Mouse (Mus musculus) lung, embryonic 15.5 days (tissue): ENCODE measurements around the gene Stkld1. TPM values are rescaled to one million over a fixed set of nuclear protein-coding genes. Genes with fewer than 3 reads are reported as not detected.
"Not testable (repeated sequence)": the region's sequence is repeated elsewhere in the genome, so short reads cannot be mapped to it uniquely, and the experiment has no call there.

Source experiments
- ATAC-seq: fragments of 200-750 bp; cut with Nextera tagmentation; 2 replicates; pipeline ENCODE4 v1.8.0; 2017; ENCODE audit warnings: moderate number of reproducible peaks, borderline replicate concordance; ENCODE audit not compliant: low FRiP score, low TSS enrichment; ENCODE audit errors: extremely low read depth
- H3K27ac ChIP-seq: fragments of 300-500 bp; sonication (generic); 2 replicates; pipeline ENCODE4 v1.5.1; 2015; ENCODE audit warnings: moderate library complexity, mild to moderate bottlenecking, inconsistent platforms
- H3K27me3 ChIP-seq: fragments of 300-500 bp; sonication (generic); 2 replicates; pipeline ENCODE4 v1.6.1; 2015; ENCODE audit warnings: inconsistent platforms
- H3K36me3 ChIP-seq: fragments of 300-500 bp; sonication (generic); 2 replicates; pipeline ENCODE4 v1.6.1; 2015; ENCODE audit warnings: inconsistent platforms
- H3K4me1 ChIP-seq: fragments of 300-500 bp; sonication (generic); 2 replicates; pipeline ENCODE4 v1.6.1; 2015; ENCODE audit warnings: inconsistent platforms
- H3K4me2 ChIP-seq: fragments of 300-500 bp; sonication (generic); 2 replicates; pipeline ENCODE4 v1.6.1; 2015; ENCODE audit warnings: inconsistent platforms, mild to moderate bottlenecking, moderate library complexity
- H3K4me3 ChIP-seq: fragments of 300-500 bp; sonication (generic); 2 replicates; pipeline ENCODE4 v1.5.1; 2015; ENCODE audit warnings: mild to moderate bottlenecking, inconsistent platforms
- H3K9ac ChIP-seq: fragments of 300-500 bp; sonication (generic); 2 replicates; pipeline ENCODE4 v1.6.1; 2015; ENCODE audit warnings: inconsistent platforms
- H3K9me3 ChIP-seq: fragments of 300-500 bp; sonication (generic); 2 replicates; pipeline ENCODE4 v1.6.1; 2016; ENCODE audit warnings: inconsistent platforms
- WGBS: fragments of 180-500 bp; shearing (Covaris S2); methylation state at CpG from one replicate; pipeline ENCODE4 v1.1.7; 2015; 5-methylcytosine and 5-hydroxymethylcytosine counted together
- polyA plus RNA-seq: library from polyadenylated mRNA; unstranded; fragments of >200 nt; fragmentation: Nextera tagmentation; extraction: Ambion mirVana; gene quantifications from 2 replicates; pipeline ENCODE4 v1.2.1, GENCODE M21; 2015

Gene Stkld1
- polyA plus RNA-seq: 0.31 TPM in 1 of 2 replicates, not detected in the other

DNA sequence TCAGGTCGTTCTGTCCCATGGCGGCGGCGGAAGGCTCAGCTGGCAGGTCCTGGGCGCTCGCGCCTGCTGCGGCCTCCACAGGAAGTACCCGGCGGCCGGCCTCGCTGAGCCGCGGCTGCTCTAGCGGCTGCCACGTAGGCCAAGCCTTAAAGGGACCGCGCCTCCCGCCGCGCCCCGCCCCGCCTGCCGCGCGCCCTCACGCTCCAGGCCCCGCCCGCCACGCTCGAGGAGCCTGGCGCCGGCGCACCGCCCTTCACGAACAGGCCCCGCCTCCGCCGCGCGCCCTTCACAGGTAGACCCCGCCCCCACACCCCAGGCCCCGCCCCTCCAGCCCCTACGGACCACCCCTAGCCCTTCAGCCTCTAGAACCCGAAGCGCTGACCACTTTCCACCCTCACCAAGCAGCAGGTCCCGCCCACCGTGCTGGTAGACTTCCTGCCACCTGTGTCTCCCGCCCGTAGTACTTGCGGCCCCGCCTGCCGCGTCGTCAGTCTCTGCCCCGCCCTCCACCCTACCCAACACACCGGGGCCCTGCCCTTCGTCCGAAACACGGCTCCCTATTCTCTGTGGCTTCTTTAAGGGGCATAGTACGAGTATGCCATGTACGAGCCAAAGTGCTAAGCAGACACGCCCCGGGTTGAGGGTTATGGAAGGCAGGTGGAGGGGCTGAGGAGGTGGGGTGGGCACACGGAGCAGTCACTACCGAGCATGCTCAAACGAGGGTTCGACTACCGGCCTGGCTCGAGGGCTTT lies at the start of gene Stkld1, which contains the start of gene Surf4:
Stkld1 (plus strand) TSS at position 744 of the 752 bp plus-strand sequence.
Surf4 (minus strand) TSS at position 625 of the 752 bp plus-strand sequence.
- peaks cover 21% of the 10 kb centered on the region for H3K4me1 ChIP-seq
- peaks cover 24% of the 10 kb centered on the region for H3K36me3 ChIP-seq
- peak within 1 kb of the TSS; percentile 95 for H3K4me3 ChIP-seq
- H3K27ac ChIP-seq: peak within 1 kb of the TSS; percentile 90
- H3K27me3 ChIP-seq: no peaks in the 10 kb centered on the region
- H3K9me3 ChIP-seq: no peaks in the 10 kb centered on the region
- H3K9ac ChIP-seq: peak within 1 kb of the TSS; percentile 95
- WGBS: 1% methylated on average over 67 of the region's 70 CpGs
- H3K4me2 ChIP-seq: peak within 1 kb of the TSS; percentile 64
- ATAC-seq: peak; percentile 96

DNA sequence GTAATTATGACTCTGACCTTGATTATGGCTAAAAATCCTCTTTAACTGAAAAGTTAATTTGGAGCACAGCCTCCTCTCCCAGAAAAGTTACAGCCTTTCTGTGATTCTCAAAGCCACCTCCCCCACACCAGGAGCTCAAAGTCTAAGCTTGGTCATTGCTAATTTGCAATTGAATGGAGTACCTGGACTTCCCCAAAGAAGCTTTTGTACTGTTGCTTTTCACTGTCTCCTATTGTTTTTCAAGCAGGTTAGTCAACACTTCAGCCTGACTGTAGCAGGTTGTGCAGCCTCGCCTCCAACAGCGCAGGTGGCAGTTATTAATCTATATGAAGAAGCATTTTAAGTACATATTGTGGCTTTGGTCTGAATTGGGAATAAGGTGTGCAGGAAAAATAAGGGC lies 48.3 kb upstream of the Stkld1 start:
- not testable (repeated sequence) for H3K27ac ChIP-seq
- 86% methylated on average over 2 of the region's 2 CpGs for WGBS

DNA sequence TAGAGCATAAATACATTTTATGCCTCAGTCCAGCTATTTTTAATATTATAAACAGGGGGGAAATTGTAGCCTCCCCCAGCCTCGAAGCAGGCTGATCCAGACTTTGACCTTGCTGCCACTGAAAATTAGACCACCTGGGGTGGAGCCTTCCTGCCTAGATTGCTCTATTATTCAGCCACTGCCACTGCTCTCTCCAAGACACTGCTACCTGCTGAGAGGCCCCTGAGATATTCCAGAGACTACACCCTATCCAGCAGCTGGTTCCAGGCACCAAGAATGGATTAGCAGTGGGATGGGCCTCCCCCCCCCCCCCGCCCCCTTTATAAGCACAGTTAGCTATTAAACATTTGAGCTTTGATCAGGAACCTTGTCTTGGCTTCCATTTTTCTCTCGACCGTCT lies 47.7 kb upstream of the Stkld1 start:
- H3K4me2 ChIP-seq, ATAC-seq, H3K27ac ChIP-seq, H3K4me3 ChIP-seq, H3K27me3 ChIP-seq, H3K9ac ChIP-seq, H3K9me3 ChIP-seq, H3K4me1 ChIP-seq: not testable (repeated sequence)
- H3K36me3 ChIP-seq: peaks cover 24% of the 10 kb centered on the region
- WGBS: 60% methylated on average over 4 of the region's 4 CpGs

More for the DNA sequence above, 48.3 kb upstream of the Stkld1 start:
- not testable (repeated sequence) for H3K9me3 ChIP-seq, H3K4me3 ChIP-seq, ATAC-seq, H3K4me1 ChIP-seq, H3K9ac ChIP-seq, H3K4me2 ChIP-seq, H3K27me3 ChIP-seq
- peaks cover 18% of the 10 kb centered on the region for H3K36me3 ChIP-seq

DNA sequence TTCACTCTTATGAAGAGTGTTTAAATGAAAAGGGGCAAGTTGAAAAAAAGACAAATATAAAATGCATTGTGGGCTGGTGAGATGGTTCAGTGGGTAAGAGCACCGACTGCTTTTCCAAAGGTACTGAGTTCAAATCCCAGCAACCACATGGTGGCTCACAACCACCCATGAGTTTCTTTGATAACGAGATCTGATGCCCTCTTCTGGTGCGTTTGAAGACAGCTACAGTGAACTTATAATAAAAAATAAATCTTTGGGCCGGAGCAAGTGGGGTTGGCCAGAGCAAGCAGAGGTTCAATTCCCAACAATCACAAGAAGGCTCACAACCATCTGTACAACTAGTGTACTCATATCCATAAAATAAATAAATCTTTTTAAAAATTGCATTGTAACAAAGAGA lies 37.9 kb upstream of the Stkld1 start:
- no peak for ATAC-seq
- H3K4me1 ChIP-seq: no peaks in the 10 kb centered on the region
- no peak overlapping the region for H3K4me3 ChIP-seq
- no peaks in the 10 kb centered on the region for H3K9me3 ChIP-seq
- no peak overlapping the region for H3K9ac ChIP-seq
- H3K27me3 ChIP-seq: no peaks in the 10 kb centered on the region
- H3K36me3 ChIP-seq: peaks cover 82% of the 10 kb centered on the region
- H3K27ac ChIP-seq: no peak overlapping the region
- 82% methylated on average over 4 of the region's 4 CpGs for WGBS
- no peak overlapping the region for H3K4me2 ChIP-seq

DNA sequence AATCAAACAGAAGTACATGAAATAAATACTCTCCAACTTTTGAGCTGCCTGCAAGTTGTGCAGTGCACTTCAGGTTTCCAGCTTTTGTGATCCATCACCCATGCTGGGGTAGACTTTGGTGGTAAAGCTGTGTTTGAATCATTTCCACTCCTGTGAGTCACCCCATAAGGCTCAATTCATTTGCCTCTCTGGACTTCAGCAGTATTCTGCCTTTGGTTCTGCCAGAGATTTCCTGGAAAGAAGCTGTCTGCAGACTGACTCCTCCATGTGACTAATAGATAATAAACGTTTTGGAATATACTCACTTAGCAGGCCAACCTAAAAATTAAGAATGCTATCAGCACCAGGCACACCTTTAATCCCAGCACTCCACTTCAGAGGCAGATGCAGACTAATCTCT lies 33.1 kb upstream of the Stkld1 start:
- Histone ChIP-seq H3K9ac (no peak overlapping the region), H3K4me3 (no peak overlapping the region), H3K36me3 (peaks cover 49% of the 10 kb centered on the region), H3K27me3 (no peaks in the 10 kb centered on the region), H3K9me3 (no peaks in the 10 kb centered on the region), H3K4me1 (peaks cover 20% of the 10 kb centered on the region), H3K4me2 (no peak overlapping the region), H3K27ac (no peak overlapping the region)
- WGBS: 61% methylated on average over 1 of the region's 1 CpGs
- ATAC-seq: no peak

DNA sequence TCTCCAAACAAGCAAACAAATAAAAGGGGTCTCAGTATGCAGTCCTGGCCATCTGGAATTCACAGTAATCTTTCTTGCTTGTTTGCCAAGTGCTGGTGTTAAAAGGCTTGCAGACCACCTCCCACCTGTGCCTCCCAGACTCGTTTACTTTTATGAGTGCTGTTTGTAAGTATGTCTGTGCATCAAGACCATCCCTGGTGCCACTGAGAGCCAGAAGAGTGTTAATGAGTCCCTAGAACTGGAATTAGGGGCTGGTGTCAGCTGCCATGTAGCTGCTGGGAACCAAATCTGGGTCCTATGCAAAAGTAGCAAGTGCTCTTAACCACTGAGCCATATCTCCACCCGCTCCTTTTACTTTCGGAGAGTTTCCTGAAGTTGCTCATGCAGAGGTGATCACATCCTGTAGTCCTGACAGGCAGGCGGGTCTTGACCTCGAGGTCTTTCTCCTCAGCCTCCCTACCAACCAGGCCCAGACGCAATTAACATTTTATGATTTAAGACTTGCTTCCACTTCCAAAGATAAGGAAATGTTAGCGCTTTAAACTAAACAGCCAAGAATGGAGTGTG lies 31.9 kb upstream of the Stkld1 start:
- WGBS: 4% methylated on average over 7 of the region's 7 CpGs
- Histone ChIP-seq H3K36me3 (peaks cover 49% of the 10 kb centered on the region), H3K4me2 (peak overlapping the region; percentile 70), H3K27ac (peak overlapping the region; percentile 84; the same call in 1 of the 2 replicates), H3K4me3 (peak overlapping the region; percentile 90), H3K9ac (peak overlapping the region; percentile 80), H3K9me3 (no peaks in the 10 kb centered on the region), H3K27me3 (no peaks in the 10 kb centered on the region), H3K4me1 (peaks cover 20% of the 10 kb centered on the region)
- ATAC-seq: no peak

DNA sequence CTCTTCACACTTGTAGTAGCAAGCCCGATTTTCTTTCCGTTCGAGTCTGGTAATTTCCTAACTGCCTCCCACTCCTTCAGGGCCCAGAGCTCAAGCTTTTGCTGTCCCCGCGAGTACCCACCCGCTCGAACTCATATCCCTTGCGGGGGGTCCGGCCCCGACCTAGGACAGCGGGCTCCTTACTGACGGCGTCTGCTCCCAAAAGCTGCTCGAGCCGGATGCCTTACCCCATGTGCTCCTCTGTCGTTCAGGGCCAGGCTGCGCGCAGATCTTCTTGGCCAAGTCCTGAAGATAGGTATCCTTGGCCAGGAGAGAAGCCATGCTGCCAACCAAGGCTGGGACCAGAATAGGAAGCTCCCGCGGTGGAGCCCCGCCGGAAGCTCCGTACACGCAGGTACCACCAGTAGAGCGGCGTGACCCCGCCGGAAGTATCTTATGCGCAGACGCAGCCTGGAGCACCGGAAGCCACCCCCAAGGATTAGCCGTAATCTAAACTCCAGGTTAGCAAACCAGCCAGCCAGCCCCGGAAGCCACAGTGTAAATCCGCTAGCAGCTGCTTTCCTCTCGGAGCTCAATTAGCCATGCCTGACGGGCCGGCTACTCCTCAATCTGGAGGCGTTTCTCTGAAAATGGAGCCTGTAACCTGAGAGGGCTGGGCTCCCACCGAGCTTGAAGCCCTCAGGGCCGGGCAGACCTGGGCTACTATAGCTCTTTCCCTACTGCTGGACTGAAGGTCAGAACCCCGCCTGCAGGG lies 31.2 kb upstream of the Stkld1 start, which contains the start of gene Surf6:
Surf6 (minus strand) TSS at position 413 of the 754 bp plus-strand sequence.
- Histone ChIP-seq H3K27me3 (no peaks in the 10 kb centered on the region), H3K36me3 (peaks cover 49% of the 10 kb centered on the region), H3K4me1 (peaks cover 25% of the 10 kb centered on the region), H3K4me3 (peak within 1 kb of the TSS; percentile 90), H3K9me3 (no peaks in the 10 kb centered on the region), H3K4me2 (peak within 1 kb of the TSS; percentile 70), H3K27ac (peak within 1 kb of the TSS; percentile 84), H3K9ac (peak within 1 kb of the TSS; percentile 80)
- ATAC-seq: peak; percentile 92
- WGBS: under 1% methylated on average over 41 of the region's 41 CpGs

DNA sequence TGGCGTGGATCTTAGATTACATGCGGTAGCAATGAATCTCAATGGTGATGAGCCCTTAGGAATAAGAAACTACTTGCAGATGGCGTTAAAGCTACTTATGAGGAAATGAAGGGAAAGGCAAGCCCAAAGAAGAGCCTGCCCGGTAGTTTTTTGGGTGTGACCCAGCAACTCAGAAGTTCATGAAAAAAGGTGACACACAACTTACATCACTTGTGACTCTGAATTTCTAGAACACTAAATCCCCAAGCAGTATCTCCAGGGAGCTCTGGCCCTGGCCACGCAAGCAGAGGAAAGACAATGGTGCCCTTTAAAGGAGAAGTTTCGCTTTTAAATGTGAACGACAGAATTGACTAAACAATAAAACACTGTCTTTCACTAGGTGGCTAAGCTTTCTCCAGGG lies 30.5 kb upstream of the Stkld1 start:
- no peaks in the 10 kb centered on the region for H3K27me3 ChIP-seq
- peaks cover 29% of the 10 kb centered on the region for H3K4me1 ChIP-seq
- H3K4me2 ChIP-seq: peak overlapping the region; percentile 70
- H3K27ac ChIP-seq: peak overlapping the region; percentile 84
- ATAC-seq: no peak
- H3K4me3 ChIP-seq: peak overlapping the region; percentile 90
- 6% methylated on average over 7 of the region's 7 CpGs for WGBS
- peaks cover 49% of the 10 kb centered on the region for H3K36me3 ChIP-seq
- H3K9me3 ChIP-seq: no peaks in the 10 kb centered on the region
- H3K9ac ChIP-seq: peak overlapping the region; percentile 80

DNA sequence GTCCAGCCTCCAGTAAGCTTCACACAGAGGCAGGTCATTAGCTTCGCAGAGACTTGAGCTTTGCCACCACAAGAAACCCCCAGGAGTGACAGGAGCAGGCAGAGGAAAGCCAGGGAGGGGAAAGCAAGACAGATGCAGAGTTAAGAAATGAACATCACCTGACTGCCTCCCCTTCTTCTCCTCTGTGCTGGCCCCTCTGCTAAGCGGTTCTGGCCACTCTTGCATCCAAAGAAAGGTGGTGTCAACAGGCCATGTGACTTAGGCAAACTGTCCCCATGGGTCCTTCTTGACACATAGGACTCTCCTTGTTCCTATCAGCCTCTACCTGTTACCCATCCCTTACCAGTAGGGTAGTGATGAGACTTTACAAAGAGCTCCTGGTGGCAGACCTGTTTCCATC lies 27.9 kb upstream of the Stkld1 start:
- H3K4me1 ChIP-seq: peaks cover 43% of the 10 kb centered on the region
- no peaks in the 10 kb centered on the region for H3K27me3 ChIP-seq
- no peak for ATAC-seq

DNA sequence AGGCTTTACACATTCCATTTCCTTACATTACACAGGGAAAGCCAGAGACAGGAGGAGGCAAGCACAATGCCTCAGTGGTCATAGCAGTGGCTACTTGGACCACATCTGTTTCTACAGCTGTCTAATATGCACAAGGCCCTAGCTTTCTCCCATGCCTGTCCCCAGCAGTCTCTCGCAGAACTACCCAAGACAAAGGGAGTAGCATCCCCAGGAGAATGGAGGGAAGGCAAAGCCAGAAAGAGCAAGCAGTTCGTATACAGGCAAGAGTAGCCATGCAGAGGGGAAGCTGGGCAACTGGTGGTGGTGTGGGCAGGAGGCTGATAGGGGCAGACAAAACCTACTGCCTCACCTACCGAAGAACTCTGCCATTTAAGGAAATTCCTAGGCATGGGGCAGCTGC lies 27.4 kb upstream of the Stkld1 start:
- peaks cover 38% of the 10 kb centered on the region for H3K4me1 ChIP-seq
- no peak for ATAC-seq
- H3K4me2 ChIP-seq: no peak overlapping the region
- no peak overlapping the region for H3K9ac ChIP-seq
- peaks cover 34% of the 10 kb centered on the region for H3K36me3 ChIP-seq
- 89% methylated on average over 3 of the region's 3 CpGs for WGBS
- no peaks in the 10 kb centered on the region for H3K9me3 ChIP-seq
- H3K4me3 ChIP-seq: no peak overlapping the region
- no peaks in the 10 kb centered on the region for H3K27me3 ChIP-seq
- H3K27ac ChIP-seq: no peak overlapping the region

More for the DNA sequence above, 27.9 kb upstream of the Stkld1 start:
- H3K36me3 ChIP-seq: peaks cover 34% of the 10 kb centered on the region
- H3K9ac ChIP-seq: no peak overlapping the region
- H3K27ac ChIP-seq: no peak overlapping the region
- no peak overlapping the region for H3K4me3 ChIP-seq
- no peak overlapping the region for H3K4me2 ChIP-seq
- WGBS: 87% methylated on average over 2 of the region's 2 CpGs
- no peaks in the 10 kb centered on the region for H3K9me3 ChIP-seq

DNA sequence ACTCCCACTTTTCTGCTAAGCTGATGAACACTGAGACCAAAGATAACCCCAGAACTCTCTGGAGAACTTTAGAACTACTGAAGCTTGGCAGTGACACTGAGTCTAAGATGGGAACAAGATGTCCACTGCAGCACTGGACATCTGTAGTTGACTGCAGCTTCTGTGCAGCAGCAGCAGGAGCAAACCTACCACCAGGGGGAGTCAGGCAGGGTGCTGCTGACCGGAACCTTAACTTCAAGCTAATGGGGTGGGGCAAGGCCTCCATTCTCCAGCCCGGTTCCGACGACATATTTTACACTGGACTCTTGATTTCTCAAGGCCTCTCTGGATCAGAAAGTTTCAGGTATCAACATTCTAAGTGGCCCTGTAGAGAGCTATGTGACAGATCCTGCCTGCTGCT lies 26.7 kb upstream of the Stkld1 start:
- peaks cover 39% of the 10 kb centered on the region for H3K36me3 ChIP-seq
- no peak overlapping the region for H3K9ac ChIP-seq
- H3K27ac ChIP-seq: no peak overlapping the region
- H3K4me2 ChIP-seq: no peak overlapping the region
- ATAC-seq: no peak
- no peaks in the 10 kb centered on the region for H3K9me3 ChIP-seq
- no peaks in the 10 kb centered on the region for H3K27me3 ChIP-seq
- no peak overlapping the region for H3K4me3 ChIP-seq
- H3K4me1 ChIP-seq: peaks cover 35% of the 10 kb centered on the region
- 48% methylated on average over 4 of the region's 4 CpGs for WGBS
